Mouse (Mus musculus): ENCODE data around the gene Rnf114. TPM values are rescaled to one million over a fixed set of nuclear protein-coding genes. Genes with fewer than 3 reads are reported as not detected.

The Rnf114 gene
- 10 to 100 TPM; 52.1 to 56.4 (median 52.9) TPM for total RNA-seq (2022)

DNA sequence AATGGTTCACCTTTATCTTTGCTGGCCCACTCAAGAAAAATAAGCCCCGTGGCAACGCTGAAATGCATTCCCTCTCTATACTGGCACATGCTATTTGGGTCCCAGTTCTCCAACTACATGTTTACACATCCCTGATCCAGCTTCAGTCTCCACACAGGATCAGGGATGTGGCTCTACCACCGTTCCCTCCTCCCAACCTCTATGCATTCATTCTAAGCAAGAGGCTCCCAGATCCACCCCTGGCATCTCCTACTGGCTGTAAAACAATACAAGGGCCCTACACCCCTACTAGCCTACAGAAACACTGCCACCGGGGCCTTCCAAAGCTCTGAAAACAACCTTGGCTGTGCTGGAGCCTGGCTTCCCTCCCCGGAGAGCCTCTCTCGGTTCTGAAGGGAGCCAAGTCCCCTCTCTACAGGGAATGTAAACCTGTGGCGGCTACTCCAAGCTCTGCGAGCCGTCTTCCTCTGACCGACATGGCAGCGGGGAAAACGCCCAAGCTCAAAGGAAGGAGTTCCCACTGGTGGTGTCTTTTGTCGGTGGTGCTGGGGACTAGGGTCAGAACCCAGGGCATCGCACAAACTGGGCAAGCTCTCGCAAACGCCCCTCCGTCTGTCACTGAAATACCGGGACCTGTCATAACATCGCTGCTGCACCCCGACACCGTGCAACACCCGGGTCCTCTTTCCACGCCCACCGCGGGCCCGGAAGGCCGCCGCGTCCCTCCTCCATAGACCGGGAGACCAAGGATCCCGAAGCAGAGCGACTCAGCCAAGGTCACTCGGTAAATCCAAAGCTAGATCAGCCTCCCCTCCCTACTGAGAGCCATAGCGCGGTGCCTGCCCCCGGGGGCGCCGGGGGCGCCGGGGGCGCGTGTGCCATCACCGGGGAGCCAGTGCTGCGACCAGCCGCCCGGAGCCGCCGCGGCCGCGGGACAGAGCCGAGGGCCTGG lies at the start of gene Rnf114:
Rnf114 (plus strand) TSS at position 889 of the 952 bp plus-strand sequence.
- DNase-seq (ENCODE audit: low spot score in 2 of 2): no peak

DNA sequence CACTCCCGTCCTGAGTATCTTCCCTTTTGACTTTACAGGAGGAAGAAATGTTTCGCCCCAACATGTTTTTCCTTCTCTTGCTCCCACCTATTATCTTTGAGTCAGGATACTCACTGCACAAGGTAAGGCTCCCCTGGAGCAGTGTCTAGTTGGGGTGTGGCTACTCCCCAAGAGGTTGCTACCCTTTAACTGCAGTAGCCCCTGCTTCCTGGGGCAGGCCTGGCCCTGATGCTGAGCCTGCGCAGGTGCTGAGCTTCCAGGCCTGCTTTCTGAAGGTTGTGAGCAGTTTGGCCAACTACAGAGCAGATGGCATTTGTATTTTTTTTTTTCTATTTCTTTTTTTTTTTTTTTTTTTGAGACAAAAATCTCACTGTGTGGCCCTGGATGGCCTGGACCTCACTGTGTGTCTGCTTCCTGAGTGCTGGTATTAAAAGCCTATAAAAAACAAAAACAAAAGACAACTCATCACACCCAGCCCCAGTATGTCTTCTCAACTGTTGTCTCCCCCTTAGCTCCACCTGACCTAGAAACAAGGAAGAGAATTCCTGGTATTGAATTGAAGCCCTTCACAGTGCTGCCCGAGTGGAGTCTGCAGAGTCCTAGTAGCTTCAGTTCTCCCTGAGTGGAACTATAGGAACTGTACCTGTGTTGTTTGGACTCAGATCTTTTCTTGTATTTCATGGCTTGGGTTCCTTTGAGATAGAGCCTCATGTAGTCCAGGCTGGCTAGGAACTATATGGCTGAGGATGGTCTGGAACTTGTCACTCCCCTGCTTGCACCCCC lies 48.8 kb upstream of the Rnf114 start:
- no peak for DNase-seq (ENCODE audit: low spot score in 2 of 2)

DNA sequence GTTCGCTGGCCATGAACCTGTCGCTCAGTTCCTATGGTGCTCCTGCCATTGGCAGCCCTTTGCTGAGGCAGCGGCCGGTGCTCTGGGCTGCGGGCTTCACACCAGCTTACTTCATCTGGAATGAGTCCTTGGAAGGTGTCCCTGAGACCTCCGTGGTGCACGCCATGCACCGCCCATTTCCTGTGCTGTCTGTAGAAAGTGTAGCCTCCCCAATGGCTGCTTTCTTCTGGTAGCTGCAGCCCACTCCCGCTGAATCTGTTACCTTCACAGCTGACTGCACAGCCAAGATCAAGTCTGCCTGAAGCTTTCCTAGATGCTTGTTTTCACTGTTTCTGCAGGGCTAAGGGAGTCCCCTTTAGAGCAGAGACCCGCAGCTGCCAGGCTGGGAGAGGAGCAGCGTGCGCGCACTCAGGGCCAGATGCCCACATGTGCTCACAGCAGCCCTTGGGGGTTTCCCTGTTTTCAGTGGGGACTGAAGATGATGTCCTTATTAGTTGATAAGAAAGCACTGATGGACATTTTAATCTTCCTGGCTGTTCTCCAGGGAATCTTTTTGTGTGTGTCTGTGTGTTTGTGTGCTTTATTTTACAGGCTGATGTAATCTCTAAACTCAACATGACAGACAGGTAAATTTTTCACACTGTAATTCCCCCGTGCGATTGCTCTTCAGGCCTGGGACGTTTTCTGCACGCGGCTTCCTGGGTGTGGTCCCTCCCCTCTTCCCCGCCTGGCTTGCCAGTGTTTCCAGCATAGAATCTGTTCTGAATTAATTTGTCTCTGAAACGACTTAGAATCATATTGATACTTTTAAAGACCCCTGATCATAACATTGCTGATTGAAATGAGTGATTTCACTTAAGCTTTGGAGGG lies 46.3 kb upstream of the Rnf114 start:
- DNase-seq (ENCODE audit: low spot score in 2 of 2): no peak

DNA sequence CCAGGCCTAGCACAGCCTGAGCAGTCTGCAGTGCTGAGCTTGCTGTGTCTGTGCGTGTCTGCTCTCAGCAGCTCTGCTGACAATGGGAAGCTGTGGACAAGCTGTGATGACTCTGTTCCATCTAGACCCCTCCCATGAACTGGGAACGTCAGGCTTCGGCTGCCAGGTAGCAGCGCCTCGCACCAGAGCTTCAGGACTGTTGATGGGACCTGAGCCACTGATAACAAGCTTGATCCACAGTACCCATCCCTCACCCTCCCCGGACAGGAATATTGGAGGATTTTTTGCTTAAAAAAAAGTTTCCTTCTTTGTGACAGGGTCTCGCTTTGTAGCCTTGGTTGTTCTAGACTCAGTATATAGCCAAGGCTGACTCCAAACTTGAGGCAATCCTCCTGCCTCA lies 45.2 kb upstream of the Rnf114 start:
- no peak for DNase-seq (ENCODE audit: low spot score in 2 of 2)

DNA sequence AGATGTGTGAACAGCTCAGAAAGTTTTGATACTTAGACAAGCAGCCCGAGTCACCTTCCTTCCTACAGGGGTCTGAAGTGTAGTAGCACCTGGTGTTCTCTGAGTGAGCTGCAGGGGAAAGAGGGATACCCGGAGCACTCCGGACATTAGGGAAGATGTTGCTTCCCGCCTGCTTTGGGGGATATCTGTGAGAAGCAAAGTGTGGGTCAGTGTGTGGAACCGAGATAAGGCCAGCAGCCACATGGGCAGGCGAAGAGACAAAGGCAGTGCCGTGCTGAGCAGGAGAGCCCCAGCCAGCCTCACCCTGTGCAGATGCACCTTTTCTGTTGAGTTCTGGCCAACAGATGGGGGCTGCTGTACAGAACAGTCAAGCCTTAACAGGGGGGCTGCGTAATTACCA lies 44.8 kb upstream of the Rnf114 start:
- DNase-seq (ENCODE audit: low spot score in 2 of 2): no peak

DNA sequence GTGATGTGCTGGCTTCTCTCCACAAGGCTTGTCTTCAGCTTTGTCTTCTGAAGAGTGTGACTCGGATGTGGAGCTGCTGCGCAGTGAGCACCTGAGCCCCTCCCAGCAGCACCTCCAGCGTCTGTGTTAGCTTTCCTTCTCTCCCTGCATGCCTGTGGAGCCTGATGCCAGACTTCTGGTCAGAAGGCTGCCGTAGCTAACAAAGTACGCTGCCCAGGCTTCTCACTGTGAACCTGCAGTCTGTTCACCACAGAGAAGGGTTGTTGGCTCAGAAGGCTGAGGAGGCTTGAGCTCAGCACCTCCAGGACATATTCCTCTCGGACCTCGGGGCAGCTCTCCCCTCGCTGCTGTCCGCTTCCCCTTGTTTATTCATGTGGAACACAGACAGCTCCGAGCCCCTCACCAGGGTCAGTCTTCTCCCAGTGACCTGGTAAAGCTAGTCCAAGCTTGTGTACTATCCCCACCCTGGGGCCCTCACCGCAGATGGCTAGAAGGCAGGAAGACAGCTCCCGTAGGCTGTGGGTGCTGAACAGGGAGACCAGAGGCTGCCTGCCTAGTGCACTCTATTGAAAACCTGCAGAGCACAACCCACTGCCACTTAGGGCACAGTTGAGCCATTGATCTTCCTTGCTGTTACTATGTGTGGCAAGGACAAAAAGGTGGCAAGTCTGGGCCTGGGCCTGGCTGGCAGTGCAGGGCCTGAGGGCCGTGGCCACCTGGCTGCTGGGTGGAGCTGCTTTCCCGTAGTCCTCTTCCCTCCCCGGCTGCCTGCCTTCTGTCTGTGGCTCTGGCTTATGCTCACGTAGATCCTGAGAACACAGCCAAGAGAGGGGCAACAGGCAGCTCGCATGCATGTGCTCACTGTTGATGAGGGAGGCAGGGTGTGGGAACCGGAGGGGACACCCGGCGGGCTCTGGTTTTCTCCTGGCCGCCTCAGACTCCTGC lies 42.8 kb upstream of the Rnf114 start:
- DNase-seq (ENCODE audit: low spot score in 2 of 2): peak in 1 of 2 experiments; percentile 44

DNA sequence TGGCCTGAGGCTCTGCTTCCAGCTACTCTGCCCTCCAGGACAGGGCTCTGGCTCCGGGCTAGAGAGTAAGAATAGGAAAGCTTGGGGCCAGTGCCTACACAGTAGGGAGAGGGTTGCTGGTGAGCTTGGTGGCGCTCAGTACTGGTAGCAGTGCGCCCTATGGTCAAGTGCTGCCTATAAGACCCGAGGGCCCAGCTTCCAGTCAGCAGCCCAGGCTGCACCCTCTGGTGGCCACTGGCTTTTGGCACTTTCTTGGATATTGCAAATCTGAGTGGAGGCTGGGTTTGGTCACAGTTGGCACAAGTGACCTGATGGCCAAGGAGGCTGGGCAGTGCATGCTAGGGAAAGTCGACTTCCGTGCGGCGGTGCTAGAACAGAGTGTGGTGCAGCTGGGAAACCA lies 41.8 kb upstream of the Rnf114 start:
- DNase-seq (ENCODE audit: low spot score in 2 of 2): no peak

DNA sequence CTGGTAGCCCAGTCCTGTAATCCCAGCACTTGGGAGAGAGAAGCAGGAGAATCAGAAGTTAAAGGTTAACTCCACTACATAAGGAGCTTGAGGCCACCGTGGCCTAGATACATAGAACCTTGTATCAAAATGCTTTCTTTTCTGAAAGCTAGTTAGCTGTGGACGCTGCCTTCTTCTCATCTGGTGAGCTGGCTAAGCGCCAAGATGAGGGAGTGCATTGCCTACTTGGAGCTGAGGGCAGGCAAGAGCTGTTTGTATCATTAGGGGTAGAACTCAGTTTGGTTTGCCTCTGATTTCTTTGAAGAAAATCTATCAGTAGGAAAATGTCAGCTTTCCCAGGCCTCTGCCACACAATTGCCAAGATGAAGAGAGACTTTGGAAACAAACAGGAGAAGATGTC lies 38.6 kb upstream of the Rnf114 start:
- peak in 1 of 2 experiments; percentile 50 for DNase-seq (ENCODE audit: low spot score in 2 of 2)

DNA sequence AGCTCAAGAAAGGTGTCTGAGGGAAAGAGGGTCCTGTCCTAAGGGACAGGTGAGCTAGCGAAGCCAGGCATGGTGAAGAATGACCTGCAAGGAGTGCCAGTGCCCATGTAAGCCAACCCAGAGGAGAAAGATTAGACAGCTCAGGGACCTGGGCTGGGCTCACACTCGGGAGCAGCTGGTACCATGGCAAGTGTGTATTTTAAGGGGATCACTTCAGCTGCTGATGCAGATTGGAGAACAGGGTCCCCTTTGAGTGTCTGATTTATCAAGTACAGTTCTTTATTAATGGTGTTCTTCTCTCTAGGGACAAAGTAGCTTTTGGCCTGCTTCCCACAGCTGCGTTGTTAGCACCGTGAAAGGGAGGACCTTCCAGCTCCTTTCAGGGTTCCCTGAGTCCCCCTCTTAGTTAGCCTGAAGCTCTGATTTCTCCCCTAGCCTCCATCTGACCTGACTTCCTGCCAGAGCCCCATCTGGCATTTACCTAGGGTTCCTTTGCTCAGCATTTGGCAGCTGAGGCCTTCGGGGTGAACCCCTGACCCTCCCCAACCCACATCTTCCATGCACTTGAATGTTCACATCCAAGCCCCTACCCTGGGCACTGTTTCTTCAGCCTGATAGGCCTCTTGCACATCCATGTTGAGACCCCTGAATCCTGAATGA lies 36.0 kb upstream of the Rnf114 start:
- no peak for DNase-seq (ENCODE audit: low spot score in 2 of 2)

DNA sequence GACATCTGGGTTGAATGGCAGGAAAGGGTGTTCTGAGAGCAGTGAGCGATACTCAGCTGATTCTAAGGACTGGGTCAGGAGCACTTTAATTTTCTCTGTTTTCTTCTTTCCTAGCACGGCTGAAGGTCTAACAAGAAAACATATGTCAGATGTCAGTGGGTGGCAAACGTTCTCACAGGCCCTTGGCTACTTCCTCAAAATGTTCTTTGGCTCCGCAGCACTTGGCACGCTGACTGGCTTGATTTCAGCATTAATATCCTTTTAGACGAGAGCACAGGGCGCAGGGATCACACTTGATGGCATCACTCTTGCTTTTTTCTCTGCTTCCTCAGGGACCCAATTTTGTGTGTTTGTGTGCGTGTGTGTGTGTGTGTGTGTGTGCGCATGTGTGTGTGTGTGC lies 35.2 kb upstream of the Rnf114 start:
- DNase-seq (ENCODE audit: low spot score in 2 of 2): no peak

DNA sequence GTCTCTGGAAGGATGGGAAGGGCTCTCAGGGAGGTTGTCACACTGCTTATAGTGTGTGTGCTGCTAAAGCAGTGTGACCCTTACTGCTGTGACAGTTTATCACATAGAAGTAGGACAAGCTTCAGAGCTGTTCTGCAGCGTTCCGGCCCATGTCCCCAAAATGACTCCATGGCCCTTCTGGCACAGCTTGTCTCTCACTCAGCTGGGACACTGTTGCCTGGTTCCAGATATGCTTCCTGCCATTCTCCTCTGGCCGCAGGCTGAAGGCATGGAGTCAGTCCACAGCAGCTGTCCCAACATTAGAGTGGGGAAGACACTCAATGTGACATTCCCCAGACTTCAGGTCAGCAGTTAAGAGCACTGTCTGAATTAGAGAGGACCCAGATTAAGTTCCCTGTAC lies 33.9 kb upstream of the Rnf114 start:
- no peak for DNase-seq (ENCODE audit: low spot score in 2 of 2)

DNA sequence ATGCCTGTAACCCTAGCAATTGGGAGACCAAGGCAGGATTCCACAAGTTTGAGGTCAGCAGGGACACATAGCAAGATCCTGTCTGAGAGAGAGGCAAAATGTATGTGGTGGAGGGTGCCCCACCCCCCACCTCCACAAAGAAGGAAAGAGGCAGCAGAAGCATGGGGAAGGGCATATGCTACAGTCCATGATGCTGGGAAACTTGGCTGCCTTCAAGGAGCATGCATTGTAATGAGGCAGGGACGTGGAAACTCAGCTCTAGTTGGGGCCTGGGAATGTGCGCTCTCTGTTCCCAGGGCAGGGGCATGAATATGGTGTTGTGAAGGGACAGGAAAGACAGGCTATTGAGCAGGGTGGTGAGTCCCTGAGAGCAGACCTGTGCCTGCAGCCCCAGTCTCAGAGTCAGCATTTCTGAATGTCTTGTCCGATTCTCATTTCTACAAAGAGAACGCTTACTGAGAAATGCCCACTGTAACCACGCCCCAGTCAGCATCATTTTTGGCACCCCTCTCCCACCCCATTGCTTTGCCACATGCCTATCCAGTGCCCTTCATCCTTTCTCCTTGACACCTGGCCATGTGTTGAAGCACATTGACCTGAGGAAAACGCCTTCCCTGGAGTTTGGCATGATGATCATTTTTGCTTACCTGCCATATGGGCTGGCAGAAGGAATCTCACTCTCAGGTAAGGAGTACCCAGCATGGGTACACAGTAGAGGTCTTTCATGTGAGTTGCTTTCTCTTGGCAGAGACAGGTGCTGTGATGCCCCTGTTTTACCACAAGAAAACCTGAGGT lies 33.2 kb upstream of the Rnf114 start:
- DNase-seq (ENCODE audit: low spot score in 2 of 2): no peak

DNA sequence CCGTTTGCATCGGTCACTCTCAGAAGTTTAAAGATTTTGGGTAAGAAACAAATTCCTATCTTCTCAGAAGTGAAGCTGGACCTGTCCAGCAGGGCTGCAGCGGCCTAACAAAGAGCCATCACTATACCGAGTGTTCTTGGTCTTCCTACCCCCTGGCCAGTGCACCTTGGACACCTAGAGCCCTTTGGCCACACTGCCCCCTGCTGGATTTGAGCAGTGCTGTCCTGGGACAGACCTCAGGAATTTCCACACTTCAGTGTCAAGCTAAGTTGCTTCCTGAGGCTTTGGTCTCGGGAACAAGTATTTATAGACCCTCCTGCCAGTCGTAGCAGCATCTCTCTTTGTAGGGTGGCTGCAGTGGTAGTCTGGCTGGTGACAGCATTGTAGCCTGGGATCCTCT lies 29.5 kb upstream of the Rnf114 start:
- no peak for DNase-seq (ENCODE audit: low spot score in 2 of 2)

DNA sequence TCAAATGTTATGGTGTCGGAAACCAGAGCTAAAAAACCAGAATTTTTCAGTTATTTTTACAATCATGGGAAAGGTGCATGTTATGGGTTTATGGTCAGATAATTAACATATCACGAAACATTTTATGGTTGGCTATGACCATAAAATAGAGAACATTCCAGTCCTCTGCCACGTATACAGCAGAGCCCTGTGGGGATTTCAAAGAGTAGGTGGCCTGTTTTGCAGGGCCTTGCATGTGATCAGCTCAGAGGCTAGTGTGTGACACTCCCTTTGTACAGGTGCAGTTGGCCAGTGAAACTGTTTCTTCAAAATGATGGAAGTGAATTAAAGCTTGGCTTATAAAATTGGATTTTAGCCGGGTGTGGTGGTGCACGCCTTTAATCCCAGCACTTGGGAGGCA lies 28.6 kb upstream of the Rnf114 start:
- no peak for DNase-seq (ENCODE audit: low spot score in 2 of 2)

DNA sequence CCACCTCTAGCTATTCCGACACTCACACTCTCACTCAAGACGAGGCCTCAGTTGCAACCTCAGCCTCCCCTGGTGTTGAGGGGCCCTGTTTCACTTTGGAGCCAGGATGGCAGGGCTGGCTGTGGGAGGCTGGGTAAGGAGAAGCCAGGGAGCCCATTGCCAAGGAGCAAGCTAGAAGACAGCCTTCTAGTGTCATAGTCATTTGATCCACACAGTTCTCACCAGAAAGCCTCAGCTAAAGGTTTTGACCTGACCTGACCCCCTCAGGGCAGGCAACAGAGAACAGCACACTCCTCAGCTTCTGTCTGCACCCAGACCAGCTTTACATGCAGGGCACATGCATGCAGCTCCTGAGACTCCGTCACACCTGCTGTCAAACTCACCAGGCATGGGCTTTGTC lies 26.5 kb upstream of the Rnf114 start:
- DNase-seq (ENCODE audit: low spot score in 2 of 2): no peak

DNA sequence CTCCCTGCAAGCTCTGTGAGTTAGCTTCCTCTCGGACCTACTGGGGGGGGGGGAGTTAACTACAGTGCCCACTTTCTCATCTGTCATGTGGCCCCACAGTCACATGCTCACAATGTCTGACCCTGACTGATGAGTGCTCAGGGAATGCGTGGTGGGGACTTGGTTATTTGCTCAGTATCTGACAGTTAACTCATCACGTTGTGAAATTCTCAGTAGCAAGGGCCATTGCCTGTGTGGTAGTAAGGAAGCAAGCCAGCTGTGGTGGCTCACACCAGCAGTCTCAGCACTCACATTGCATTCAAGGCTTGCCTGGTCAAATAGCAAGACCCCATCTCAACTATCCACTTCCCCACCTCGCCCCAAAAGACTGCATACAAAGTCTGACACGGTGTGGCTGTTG lies 25.2 kb upstream of the Rnf114 start:
- DNase-seq (ENCODE audit: low spot score in 2 of 2): no peak

DNA sequence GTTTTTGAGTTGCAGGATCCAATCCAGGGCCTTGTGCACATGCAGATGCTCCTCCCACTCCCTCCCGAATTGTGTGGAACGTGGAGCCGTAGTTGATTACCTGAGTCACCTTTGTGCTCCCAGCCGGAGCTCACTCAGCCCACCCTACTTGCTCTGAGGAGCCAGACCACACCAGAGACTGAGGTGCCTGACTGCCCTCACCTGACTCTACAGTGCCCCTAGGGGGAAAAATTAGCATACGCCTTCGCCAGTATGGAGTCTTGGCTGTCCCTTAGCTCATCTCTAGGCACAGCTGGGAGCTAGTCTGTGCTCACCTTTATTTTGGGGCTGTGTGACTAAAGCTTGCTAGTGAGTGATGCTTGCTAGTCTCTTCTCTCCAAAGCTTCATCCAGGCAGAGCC lies 24.0 kb upstream of the Rnf114 start:
- no peak for DNase-seq (ENCODE audit: low spot score in 2 of 2)

DNA sequence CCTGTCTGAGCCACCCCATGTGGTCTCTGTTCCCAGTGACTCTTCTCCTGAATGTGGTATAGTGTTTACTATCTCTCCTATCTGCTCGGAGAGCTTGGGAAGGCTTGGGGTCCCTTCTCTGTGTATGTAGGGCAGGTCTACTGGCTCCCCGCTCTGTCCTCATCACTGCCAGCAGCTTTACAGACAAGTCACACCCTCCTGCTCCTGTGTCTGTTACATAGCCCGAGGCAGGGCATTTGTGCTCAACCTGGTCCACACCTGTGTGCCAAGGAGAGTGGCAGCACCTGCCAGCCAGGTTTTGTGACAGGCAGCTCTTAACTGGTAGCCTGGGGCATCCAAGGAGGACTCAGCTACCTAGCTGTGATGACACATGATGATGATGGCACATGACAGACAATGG lies 21.8 kb upstream of the Rnf114 start:
- no peak for DNase-seq (ENCODE audit: low spot score in 2 of 2)

DNA sequence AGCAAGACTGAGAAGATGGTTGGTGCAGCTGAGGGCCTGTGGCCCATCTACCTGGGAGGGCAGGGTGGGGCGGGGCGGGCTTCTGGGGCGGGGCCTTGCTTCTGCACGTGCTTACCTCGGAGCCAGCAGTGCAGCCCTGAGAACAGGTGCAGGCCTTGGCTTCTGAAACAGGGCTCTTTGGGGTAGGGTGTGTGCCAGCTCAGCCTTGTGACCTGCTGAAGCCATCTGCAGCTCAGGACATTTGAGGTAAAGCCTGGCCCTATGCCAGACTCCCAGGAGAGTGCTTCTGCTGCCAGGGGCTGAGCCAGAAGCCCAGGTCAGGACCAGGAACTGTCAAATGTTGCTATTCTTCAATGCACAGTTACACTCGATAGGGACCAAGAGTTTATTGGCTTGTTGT lies 20.9 kb upstream of the Rnf114 start:
- DNase-seq (ENCODE audit: low spot score in 2 of 2): no peak
